Mouse (Mus musculus): Measurements from ENCODE around the gene Calm1. TPM values are rescaled to one million over a fixed set of nuclear protein-coding genes. Genes with fewer than 3 reads are reported as not detected.
A peak's percentile ranks its signal among the peaks of the same experiment; 100 is the strongest.

Gene Calm1
- 1,929 and 1,989 TPM in 2 replicates for polyA plus RNA-seq (2014; fragmentation: Nextera tagmentation; extraction: Ambion mirVana)

- Histone ChIP-seq H3K27me3 (replicated peaks; ENCODE audit: control insufficient read depth, insufficient read depth, low read length) (no peaks in the 10 kb centered on the region), H3K4me1 (replicated peaks; ENCODE audit: control insufficient read depth, insufficient read depth, low read length) (peaks cover 17% of the 10 kb centered on the region), H3K4me2 (ENCODE audit: low read length) (peak within 1 kb of the TSS; percentile 92), H3K27ac (ENCODE audit: low read depth) (peak within 1 kb of the TSS; percentile 79), H3K36me3 (ENCODE audit: control insufficient read depth, insufficient read depth, low read length) (peaks cover 19% of the 10 kb centered on the region), H3K4me3 (ENCODE audit: low read depth, low read length) (peak within 1 kb of the TSS; percentile 97), H3K9ac (ENCODE audit: low read length) (peak within 1 kb of the TSS; percentile 96), H3K9me3 (ENCODE audit: control insufficient read depth, low read length) (no peaks in the 10 kb centered on the region)
- peak; percentile 91 for ATAC-seq (replicated peaks; ENCODE audit: low FRiP score, low TSS enrichment, low read depth)
- WGBS = under 1% methylated on average over 58 of the region's 58 CpGs
- DNase-seq (ENCODE audit: low spot score) = peak; percentile 97
These were observed at the start of gene Calm1 for GRCm38 (mm10) chr12:100198967-100199660. Calm1 (plus strand) TSS chr12:100199435.

GRCm38 (mm10) chr12:100152466-100152865 is 46.8 kb upstream of the Calm1 start:
- no peak for DNase-seq (ENCODE audit: low spot score)
- WGBS = 89% methylated on average over 7 of the region's 7 CpGs
- Histone ChIP-seq H3K36me3 (ENCODE audit: control insufficient read depth, insufficient read depth, low read length) (peaks cover 56% of the 10 kb centered on the region), H3K27me3 (replicated peaks; ENCODE audit: control insufficient read depth, insufficient read depth, low read length) (no peaks in the 10 kb centered on the region), H3K4me2 (ENCODE audit: low read length) (no peak overlapping the region), H3K4me3 (ENCODE audit: low read depth, low read length) (no peak overlapping the region), H3K9me3 (ENCODE audit: control insufficient read depth, low read length) (no peaks in the 10 kb centered on the region), H3K4me1 (replicated peaks; ENCODE audit: control insufficient read depth, insufficient read depth, low read length) (no peaks in the 10 kb centered on the region), H3K27ac (ENCODE audit: low read depth) (no peak overlapping the region), H3K9ac (ENCODE audit: low read length) (no peak overlapping the region)
- ATAC-seq (replicated peaks; ENCODE audit: low FRiP score, low TSS enrichment, low read depth) = no peak

- under 1% methylated on average over 26 of the region's 26 CpGs for WGBS
- DNase-seq (ENCODE audit: low spot score) = peak; percentile 93
- peak; percentile 99 for ATAC-seq (replicated peaks; ENCODE audit: low FRiP score, low TSS enrichment, low read depth)
These were observed 39.8 kb upstream of the Calm1 start, which contains the start of gene Nrde2 for GRCm38 (mm10) chr12:100159261-100159975. Nrde2 (minus strand) TSS chr12:100159653.

GRCm38 (mm10) chr12:100164991-100165500 is 34.2 kb upstream of the Calm1 start:
- H3K27me3 ChIP-seq (replicated peaks; ENCODE audit: control insufficient read depth, insufficient read depth, low read length) = no peaks in the 10 kb centered on the region
- H3K9me3 ChIP-seq (ENCODE audit: control insufficient read depth, low read length) = no peaks in the 10 kb centered on the region
- no peak overlapping the region for H3K27ac ChIP-seq (ENCODE audit: low read depth)
- 64% methylated on average over 7 of the region's 7 CpGs for WGBS
- no peaks in the 10 kb centered on the region; the same call in 1 of the 2 replicates for H3K4me1 ChIP-seq (replicated peaks; ENCODE audit: control insufficient read depth, insufficient read depth, low read length)
- H3K36me3 ChIP-seq (ENCODE audit: control insufficient read depth, insufficient read depth, low read length) = no peaks in the 10 kb centered on the region
- ATAC-seq (replicated peaks; ENCODE audit: low FRiP score, low TSS enrichment, low read depth) = no peak
- no peak overlapping the region for H3K4me2 ChIP-seq (ENCODE audit: low read length)
- no peak overlapping the region for H3K4me3 ChIP-seq (ENCODE audit: low read depth, low read length)
- no peak for DNase-seq (ENCODE audit: low spot score)
- H3K9ac ChIP-seq (ENCODE audit: low read length) = no peak overlapping the region

More at GRCm38 (mm10) chr12:100159261-100159975, 39.8 kb upstream of the Calm1 start, which contains the start of gene Nrde2:
- Histone ChIP-seq H3K27ac (ENCODE audit: low read depth) (peak within 1 kb of the TSS; percentile 47), H3K4me2 (ENCODE audit: low read length) (peak within 1 kb of the TSS; percentile 89), H3K9ac (ENCODE audit: low read length) (peak within 1 kb of the TSS; percentile 71), H3K4me3 (ENCODE audit: low read depth, low read length) (peak within 1 kb of the TSS; percentile 62), H3K9me3 (ENCODE audit: control insufficient read depth, low read length) (no peaks in the 10 kb centered on the region), H3K27me3 (replicated peaks; ENCODE audit: control insufficient read depth, insufficient read depth, low read length) (no peaks in the 10 kb centered on the region), H3K4me1 (replicated peaks; ENCODE audit: control insufficient read depth, insufficient read depth, low read length) (peaks cover 6% of the 10 kb centered on the region; the same call in 1 of the 2 replicates), H3K36me3 (ENCODE audit: control insufficient read depth, insufficient read depth, low read length) (peaks cover 13% of the 10 kb centered on the region)

GRCm38 (mm10) chr12:100166177-100166576 is 33.1 kb upstream of the Calm1 start:
- DNase-seq (ENCODE audit: low spot score) = peak; percentile 60

GRCm38 (mm10) chr12:100166939-100167338 is 32.3 kb upstream of the Calm1 start:
- Histone ChIP-seq H3K27ac (ENCODE audit: low read depth) (no peak overlapping the region), H3K9me3 (ENCODE audit: control insufficient read depth, low read length) (no peaks in the 10 kb centered on the region), H3K4me3 (ENCODE audit: low read depth, low read length) (no peak overlapping the region), H3K4me2 (ENCODE audit: low read length) (no peak overlapping the region), H3K27me3 (replicated peaks; ENCODE audit: control insufficient read depth, insufficient read depth, low read length) (no peaks in the 10 kb centered on the region), H3K36me3 (ENCODE audit: control insufficient read depth, insufficient read depth, low read length) (no peaks in the 10 kb centered on the region), H3K4me1 (replicated peaks; ENCODE audit: control insufficient read depth, insufficient read depth, low read length) (no peaks in the 10 kb centered on the region; the same call in 1 of the 2 replicates), H3K9ac (ENCODE audit: low read length) (no peak overlapping the region)
- ATAC-seq (replicated peaks; ENCODE audit: low FRiP score, low TSS enrichment, low read depth) = no peak
- 82% methylated on average over 8 of the region's 8 CpGs for WGBS
- DNase-seq (ENCODE audit: low spot score) = no peak

More at GRCm38 (mm10) chr12:100166177-100166576, 33.1 kb upstream of the Calm1 start:
- Histone ChIP-seq H3K27me3 (replicated peaks; ENCODE audit: control insufficient read depth, insufficient read depth, low read length) (no peaks in the 10 kb centered on the region), H3K36me3 (ENCODE audit: control insufficient read depth, insufficient read depth, low read length) (no peaks in the 10 kb centered on the region), H3K4me3 (ENCODE audit: low read depth, low read length) (no peak overlapping the region), H3K4me1 (replicated peaks; ENCODE audit: control insufficient read depth, insufficient read depth, low read length) (no peaks in the 10 kb centered on the region; the same call in 1 of the 2 replicates), H3K4me2 (ENCODE audit: low read length) (no peak overlapping the region), H3K9ac (ENCODE audit: low read length) (no peak overlapping the region), H3K9me3 (ENCODE audit: control insufficient read depth, low read length) (no peaks in the 10 kb centered on the region), H3K27ac (ENCODE audit: low read depth) (no peak overlapping the region)
- WGBS = 29% methylated on average over 3 of the region's 3 CpGs
- no peak for ATAC-seq (replicated peaks; ENCODE audit: low FRiP score, low TSS enrichment, low read depth)

GRCm38 (mm10) chr12:100167502-100167901 is 31.7 kb upstream of the Calm1 start:
- Histone ChIP-seq H3K9me3 (ENCODE audit: control insufficient read depth, low read length) (no peaks in the 10 kb centered on the region), H3K4me2 (ENCODE audit: low read length) (no peak overlapping the region), H3K4me3 (ENCODE audit: low read depth, low read length) (no peak overlapping the region), H3K27ac (ENCODE audit: low read depth) (no peak overlapping the region), H3K9ac (ENCODE audit: low read length) (no peak overlapping the region), H3K4me1 (replicated peaks; ENCODE audit: control insufficient read depth, insufficient read depth, low read length) (no peaks in the 10 kb centered on the region; the same call in 1 of the 2 replicates), H3K36me3 (ENCODE audit: control insufficient read depth, insufficient read depth, low read length) (no peaks in the 10 kb centered on the region), H3K27me3 (replicated peaks; ENCODE audit: control insufficient read depth, insufficient read depth, low read length) (no peaks in the 10 kb centered on the region)
- DNase-seq (ENCODE audit: low spot score) (no peak), ATAC-seq (replicated peaks; ENCODE audit: low FRiP score, low TSS enrichment, low read depth) (no peak)
- 90% methylated on average over 1 of the region's 1 CpGs for WGBS

All from intestine, embryonic 14.5 days (tissue).